Mouse (Mus musculus) cerebellum, adult 9-11 months (tissue): ENCODE measurements around the gene Fgfbp3.
"Not testable (repeated sequence)": the region's sequence is repeated elsewhere in the genome, so short reads cannot be mapped to it uniquely, and the experiment has no call there.

ENCODE experiments used
- DNase-seq: peaks from one replicate; pipeline ENCODE4 v3.0.0; 2022

The Fgfbp3 gene

GRCm38 (mm10) chr19:36919466-36919865, at the start of gene Fgfbp3:
TSS of gene Fgfbp3 (minus strand) at chr19:36919615.
- DNase-seq = no peak

GRCm38 (mm10) chr19:36962544-36963260, 43.3 kb upstream of the Fgfbp3 start:
- DNase-seq = not testable (repeated sequence)

GRCm38 (mm10) chr19:36961320-36961719, 41.9 kb upstream of the Fgfbp3 start:
- no peak for DNase-seq

- no peak for DNase-seq
Observed at GRCm38 (mm10) chr19:36958331-36958730, 38.9 kb upstream of the Fgfbp3 start.

- DNase-seq = no peak
Observed at GRCm38 (mm10) chr19:36953637-36954206, 34.3 kb upstream of the Fgfbp3 start.

- DNase-seq = no peak
Observed at GRCm38 (mm10) chr19:36940064-36940463, 20.6 kb upstream of the Fgfbp3 start.

- no peak for DNase-seq
Observed at GRCm38 (mm10) chr19:36938008-36938407, 18.6 kb upstream of the Fgfbp3 start.

GRCm38 (mm10) chr19:36936285-36936684, 16.9 kb upstream of the Fgfbp3 start:
- DNase-seq = no peak

GRCm38 (mm10) chr19:36932613-36933012, 13.2 kb upstream of the Fgfbp3 start:
- no peak for DNase-seq

- DNase-seq = no peak
Observed at GRCm38 (mm10) chr19:36932097-36932496, 12.7 kb upstream of the Fgfbp3 start.

- no peak for DNase-seq
Observed at GRCm38 (mm10) chr19:36929816-36930215, 10.4 kb upstream of the Fgfbp3 start.

- no peak for DNase-seq
Observed at GRCm38 (mm10) chr19:36927800-36928361, 8.5 kb upstream of the Fgfbp3 start.

- no peak for DNase-seq
Observed at GRCm38 (mm10) chr19:36926553-36927236, 7.3 kb upstream of the Fgfbp3 start.

- DNase-seq = peak; percentile 91
Observed at GRCm38 (mm10) chr19:36925671-36926552, 6.5 kb upstream of the Fgfbp3 start, which contains the start of gene Btaf1. TSS of gene Btaf1 (plus strand) at chr19:36926079.

- DNase-seq = no peak
Observed at GRCm38 (mm10) chr19:36922936-36923335, 3.5 kb upstream of the Fgfbp3 start.

GRCm38 (mm10) chr19:36922015-36922414, 2.6 kb upstream of the Fgfbp3 start:
- DNase-seq = no peak

- DNase-seq = peak; percentile 89
Observed at GRCm38 (mm10) chr19:36918441-36919301, 744 bp downstream of the Fgfbp3 start.

- DNase-seq = no peak
Observed at GRCm38 (mm10) chr19:36916876-36917389, 2.5 kb downstream of the Fgfbp3 start.

GRCm38 (mm10) chr19:36916206-36916605, 3.2 kb downstream of the Fgfbp3 start:
- no peak for DNase-seq

- DNase-seq = no peak
Observed at GRCm38 (mm10) chr19:36913064-36913463, 6.4 kb downstream of the Fgfbp3 start.

GRCm38 (mm10) chr19:36910424-36911045, 8.9 kb downstream of the Fgfbp3 start:
- DNase-seq = no peak
